Mouse (Mus musculus): Measurements from ENCODE around the gene Notum.

GRCm38 (mm10) chr11:120654741-120655140 lies 6.2 kb downstream of the Notum start:
- TF ChIP-seq CTCF (IDR thresholded peaks at IDR 0.05; ENCODE audit: extremely low read depth, insufficient read length, insufficient replicate concordance, low read depth, low read length) = no peak
- no peak for TF ChIP-seq POLR2A (IDR thresholded peaks at IDR 0.05; ENCODE audit: low read depth, low read length)

Measured in small intestine, adult 2 months (tissue).